Mouse (Mus musculus): ENCODE results near the gene Olfr1414.

- no peak for TF ChIP-seq CTCF (IDR thresholded peaks at IDR 0.05)
- TF ChIP-seq POLR2A (IDR thresholded peaks at IDR 0.05; ENCODE audit: insufficient read depth, low read depth, low read length): no peak
These were observed 20.6 kb upstream of the Olfr1414 start for GRCm38 (mm10) chr1:92539071-92539470.
